Mouse (Mus musculus) layer of hippocampus, adult 8-10 months (tissue): Measurements from ENCODE around the gene Tcf20. TPM values are rescaled to one million over a fixed set of nuclear protein-coding genes. Genes with fewer than 3 reads are reported as not detected.

Source experiments
- DNase-seq, 2 experiments: peaks; one replicate each; pipeline ENCODE4 v3.0.0; 2022; ENCODE audit warnings: low spot score in 2 of 2
- total RNA-seq, 4 experiments: library from RNA; stranded (reverse); gene quantifications; 2 replicates each; pipeline ENCODE4 v1.2.4; 2022

Gene Tcf20
- total RNA-seq, 4 experiments from 2014 or later: 192 to 215 (median 201) TPM

GRCm38 (mm10) chr15:82928023-82928422 is 59.6 kb downstream of the Tcf20 start:
- no peak for DNase-seq

DNA sequence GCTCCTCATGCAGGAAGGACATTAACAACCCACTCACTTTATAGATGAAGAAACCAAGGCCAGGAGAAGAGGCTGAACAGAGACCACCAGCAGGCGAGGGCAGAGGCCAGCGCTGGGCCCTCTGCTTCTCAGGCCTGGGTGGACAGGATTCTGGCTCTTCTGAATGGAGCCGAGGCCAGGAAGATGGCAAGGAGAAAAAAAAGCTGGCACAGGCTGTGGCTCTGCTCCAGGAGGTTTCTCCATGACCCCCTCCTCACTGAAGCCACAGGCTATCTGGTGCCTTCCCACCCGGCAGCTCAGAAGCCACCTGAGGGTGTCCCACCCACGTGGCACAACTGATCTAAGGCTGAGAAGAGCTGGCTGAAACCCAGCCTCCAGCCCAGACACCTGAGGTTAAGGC is 60.6 kb downstream of the Tcf20 start:
- DNase-seq: no peak

- DNase-seq: no peak
Measured at GRCm38 (mm10) chr15:82924679-82925425, 62.8 kb downstream of the Tcf20 start.

GRCm38 (mm10) chr15:82923531-82923930 is 64.1 kb downstream of the Tcf20 start:
- no peak for DNase-seq

DNA sequence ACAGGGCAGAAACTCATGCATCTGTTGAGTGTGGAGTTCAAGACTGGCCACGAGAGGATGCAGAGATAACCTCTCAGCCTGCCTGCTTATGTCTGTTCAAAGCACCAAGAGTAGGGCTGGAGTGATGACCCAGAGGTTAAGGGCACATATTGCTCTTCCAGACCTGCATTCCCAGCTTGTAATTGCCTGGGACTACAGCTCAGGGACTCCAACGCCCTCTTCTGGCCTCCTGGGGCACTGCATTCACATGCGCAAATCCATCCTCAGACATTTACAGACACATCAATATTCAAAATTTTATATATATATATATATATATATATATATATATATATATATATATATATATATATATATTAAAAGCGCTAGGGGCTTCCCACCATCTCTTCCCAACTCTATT is 64.9 kb downstream of the Tcf20 start:
- no peak for DNase-seq

DNA sequence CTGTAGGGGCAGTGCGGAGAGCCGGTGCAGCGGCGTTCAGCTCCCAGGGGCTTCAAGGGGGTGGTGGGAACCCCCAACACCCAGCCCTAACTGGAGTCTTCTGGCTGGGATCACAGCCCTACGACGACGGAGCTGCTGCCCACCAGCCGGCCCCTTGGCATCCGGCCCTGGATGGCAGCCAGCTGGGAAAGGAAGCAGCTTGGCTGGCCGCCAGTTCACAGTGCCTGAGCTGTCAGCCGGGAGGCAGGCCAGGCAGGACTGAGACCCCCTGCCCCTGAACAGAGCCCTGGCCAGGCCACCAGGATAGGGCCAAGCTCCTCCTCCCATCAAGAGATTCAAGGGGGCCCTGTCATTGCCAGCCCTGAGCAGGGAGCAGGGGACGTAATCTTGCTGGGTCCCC is 65.6 kb downstream of the Tcf20 start:
- DNase-seq: peak; percentile 69 to 86

DNA sequence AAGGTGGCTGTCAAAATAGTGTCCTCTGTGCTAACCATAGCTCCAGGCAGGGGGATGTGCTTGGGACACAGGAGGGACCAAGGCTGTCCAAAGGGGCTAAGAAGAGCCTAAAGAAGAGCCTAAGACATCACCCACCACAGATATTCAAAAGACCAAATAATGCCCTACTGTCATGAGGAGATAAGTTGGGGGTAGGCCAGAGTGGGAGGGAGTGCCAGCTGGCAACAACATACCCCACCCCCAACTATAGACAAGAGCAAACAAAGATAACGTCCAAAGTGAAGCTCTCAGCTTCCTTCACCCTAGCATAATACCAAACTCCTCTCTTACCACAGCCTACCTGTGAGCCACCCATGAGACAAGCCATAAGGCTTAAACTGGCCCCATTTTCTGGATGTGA is 66.1 kb downstream of the Tcf20 start:
- DNase-seq: no peak

- no peak for DNase-seq
Measured at GRCm38 (mm10) chr15:82920895-82921515, 66.7 kb downstream of the Tcf20 start.

- DNase-seq: no peak
Measured at GRCm38 (mm10) chr15:82917965-82918364, 69.7 kb downstream of the Tcf20 start.

GRCm38 (mm10) chr15:82917207-82917844 is 70.3 kb downstream of the Tcf20 start:
- peak; percentile 63 to 81 for DNase-seq

- no peak for DNase-seq
Measured at GRCm38 (mm10) chr15:82914455-82914854, 73.2 kb downstream of the Tcf20 start.

- DNase-seq: no peak
Measured at GRCm38 (mm10) chr15:82911965-82912337, 75.7 kb downstream of the Tcf20 start.

DNA sequence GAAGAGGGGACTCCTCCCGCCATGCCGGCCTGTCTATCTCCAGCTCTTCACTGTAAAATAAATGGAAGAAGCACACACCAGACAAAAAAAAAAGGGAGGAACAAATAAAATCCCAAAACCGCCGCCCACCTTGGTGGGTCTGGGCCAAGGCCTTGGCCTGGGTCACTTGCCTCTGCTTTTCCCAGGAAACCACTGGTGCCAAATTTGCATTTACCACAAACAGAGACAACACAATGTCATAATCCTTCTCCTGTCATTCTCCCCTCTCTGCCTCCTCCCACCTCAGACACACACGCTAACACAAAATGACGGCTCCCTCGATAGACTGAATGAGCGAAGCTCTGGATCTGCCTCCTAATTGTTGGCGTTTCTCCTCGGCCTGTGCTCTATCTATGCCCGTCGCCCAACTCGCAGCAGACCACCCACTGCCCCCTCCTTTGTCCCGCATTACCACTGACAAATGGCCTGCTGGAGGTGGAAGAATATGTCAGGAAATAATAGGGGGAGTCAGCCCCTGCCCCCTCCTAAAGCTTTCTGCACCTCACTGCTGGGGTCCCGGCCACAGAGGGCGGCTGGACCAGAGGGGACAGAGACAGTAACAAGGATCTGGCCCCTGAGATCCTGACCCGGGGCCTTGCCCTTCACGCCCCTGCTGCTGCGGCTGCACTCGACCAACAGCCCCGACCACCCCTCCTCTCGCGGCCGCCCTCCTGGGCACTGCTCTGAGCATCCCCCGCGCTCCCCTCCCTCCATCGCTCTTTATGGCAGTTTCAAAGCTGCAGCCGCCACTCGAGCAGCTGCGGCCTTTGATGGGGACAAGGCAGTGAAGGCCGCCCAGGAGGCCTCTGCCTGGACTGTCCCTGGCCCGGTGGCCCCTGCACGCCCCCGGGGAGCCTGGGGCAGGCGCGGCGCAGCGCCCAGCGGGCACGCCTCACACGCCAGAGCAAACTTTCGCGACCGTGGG is 76.4 kb downstream of the Tcf20 start:
- DNase-seq: no peak

GRCm38 (mm10) chr15:82910596-82910995 is 77.1 kb downstream of the Tcf20 start:
- DNase-seq: no peak

DNA sequence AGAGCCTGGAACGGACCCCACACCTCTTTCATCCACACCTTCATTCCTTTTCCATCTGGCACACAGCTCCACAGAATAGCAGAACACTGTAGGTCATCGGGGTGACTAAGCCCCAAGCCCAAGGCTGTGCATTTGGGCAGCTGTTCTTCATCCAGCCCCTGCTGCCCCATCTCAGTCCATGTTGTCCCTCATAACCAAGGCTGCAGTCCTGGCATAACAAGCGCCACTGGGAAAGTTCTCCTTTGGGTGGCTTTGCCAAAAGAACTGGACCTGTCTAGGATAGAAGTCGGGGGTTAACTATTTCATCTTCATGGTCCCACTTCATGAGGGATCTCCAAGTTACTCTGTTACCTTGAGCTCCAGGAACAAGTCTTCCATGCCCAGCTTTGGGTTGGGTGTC is 77.9 kb downstream of the Tcf20 start:
- no peak for DNase-seq

DNA sequence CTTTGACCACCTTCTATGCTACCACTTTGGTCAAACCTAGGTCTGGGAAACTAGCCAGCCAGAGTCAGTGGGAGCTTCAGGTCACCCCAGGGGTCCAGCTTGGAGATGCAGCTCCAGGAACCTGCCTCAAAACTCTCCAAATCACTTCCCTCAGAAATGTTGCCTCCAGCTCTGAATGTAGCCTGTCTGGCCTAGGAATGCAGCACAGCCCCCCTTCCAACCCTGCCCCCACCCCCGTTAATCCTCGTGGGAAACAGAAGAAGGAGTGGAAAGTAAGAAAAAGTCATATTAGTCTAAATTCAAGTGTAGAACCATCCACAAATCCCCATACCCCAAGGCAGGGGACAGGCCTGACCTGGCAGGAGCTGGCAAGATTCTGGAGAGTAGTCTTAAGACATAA is 79.2 kb downstream of the Tcf20 start:
- no peak for DNase-seq

DNA sequence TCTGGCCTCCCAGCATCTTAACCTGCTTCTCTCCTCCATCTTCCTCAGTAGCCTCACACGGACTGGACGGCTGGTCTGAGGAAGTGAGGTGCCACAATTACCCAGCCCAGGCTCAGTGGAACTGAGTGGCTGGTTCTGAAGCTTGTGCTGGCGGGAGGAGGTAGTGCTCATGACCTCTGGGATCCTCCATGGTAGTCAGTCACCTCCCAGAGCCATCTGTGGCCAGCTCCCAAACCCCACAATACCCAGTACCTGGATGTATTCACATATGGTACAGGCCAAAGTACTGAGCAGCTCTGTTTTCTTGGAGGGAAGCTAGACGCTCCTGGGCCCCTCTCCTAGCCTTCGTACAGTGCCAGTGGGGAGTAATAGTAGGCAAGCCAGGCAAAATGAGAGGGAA is 80.4 kb downstream of the Tcf20 start:
- DNase-seq: no peak

GRCm38 (mm10) chr15:82906574-82907061 is 81.1 kb downstream of the Tcf20 start:
- DNase-seq: no peak

- DNase-seq: no peak
Measured at GRCm38 (mm10) chr15:82905431-82906395, 82.0 kb downstream of the Tcf20 start.

DNA sequence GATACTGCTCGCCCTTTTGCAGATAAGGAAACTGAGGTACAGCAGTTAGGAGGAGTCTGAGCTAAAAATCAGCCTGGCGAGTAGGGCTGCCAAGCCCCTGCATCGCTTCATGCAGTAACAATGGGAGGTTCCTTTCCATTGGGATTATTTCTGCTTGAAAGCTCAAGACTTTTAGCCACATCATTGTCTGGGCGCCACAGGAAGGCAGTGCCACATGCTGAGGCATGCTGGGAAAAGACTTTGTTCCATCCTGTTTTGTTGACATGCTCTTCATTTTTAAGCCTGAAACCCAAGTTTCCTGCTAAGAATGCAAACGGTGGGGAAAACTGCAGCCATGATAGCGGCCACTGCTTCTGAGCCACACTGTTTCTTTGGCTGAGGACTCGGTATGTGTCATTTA is 83.1 kb downstream of the Tcf20 start:
- no peak for DNase-seq
